Mouse (Mus musculus): ENCODE results near the gene Slc25a33.

DNA sequence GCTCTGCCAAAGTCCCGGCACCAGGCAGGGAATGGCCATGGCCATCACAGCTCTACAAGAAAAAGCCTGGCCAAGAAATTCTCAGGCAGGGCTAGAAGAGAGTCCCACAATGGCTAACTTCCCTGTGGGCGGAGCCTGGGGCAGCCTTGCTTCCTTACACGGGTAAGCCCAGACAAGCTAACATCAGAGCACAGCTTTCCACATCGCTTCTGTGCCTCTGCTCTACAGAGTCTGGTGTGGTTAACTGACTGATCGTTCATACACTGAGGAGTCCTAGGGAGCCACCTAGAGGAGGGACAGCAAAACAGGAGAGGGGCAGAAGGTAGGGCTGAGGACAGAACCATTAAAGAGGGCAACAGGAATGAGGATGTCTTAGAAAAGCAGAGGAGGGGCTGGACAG is 63.6 kb downstream of the Slc25a33 start:
- TF ChIP-seq POLR2A (IDR thresholded peaks at IDR 0.05; ENCODE audit: extremely low read depth, insufficient read depth, low read length), result no peak
- TF ChIP-seq CTCF (IDR thresholded peaks at IDR 0.05; ENCODE audit: low read depth, low read length), result peak; percentile 56; the same call in 1 of the 2 replicates
